Mouse (Mus musculus): ENCODE results near the gene Gm10057. TPM values are rescaled to one million over a fixed set of nuclear protein-coding genes. Genes with fewer than 3 reads are reported as not detected.
"Not testable (repeated sequence)": the region's sequence is repeated elsewhere in the genome, so short reads cannot be mapped to it uniquely, and the experiment has no call there.

Gm10057 gene
- polyA plus RNA-seq (2012; rRNA removed), result not detected in 2 replicates

DNA sequence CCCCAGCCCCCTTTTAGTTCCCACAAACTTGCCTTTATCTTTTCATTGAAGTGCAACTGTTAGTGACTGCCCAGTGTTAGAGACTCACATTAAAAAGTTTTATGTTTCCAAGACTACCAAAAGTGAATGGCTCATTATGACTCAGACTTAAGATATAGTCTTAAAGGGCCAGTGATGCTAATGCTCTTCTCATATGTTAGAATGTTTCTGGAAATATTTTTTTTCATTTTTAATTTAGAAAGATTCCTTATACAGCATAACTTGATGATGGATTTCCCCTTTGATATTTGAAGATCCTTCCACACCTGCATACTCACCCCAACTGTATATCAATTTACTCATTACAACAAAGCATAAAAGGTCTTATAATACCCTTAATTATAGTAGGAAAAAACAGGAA, at the start of gene Gm10057:
Gene Gm10057, minus strand, starts transcription at position 101 of the 400 bp plus-strand sequence.
- not testable (repeated sequence) for DNase-seq (ENCODE audit: extremely low spot score in 1 of 2, low spot score in 1 of 2)

DNA sequence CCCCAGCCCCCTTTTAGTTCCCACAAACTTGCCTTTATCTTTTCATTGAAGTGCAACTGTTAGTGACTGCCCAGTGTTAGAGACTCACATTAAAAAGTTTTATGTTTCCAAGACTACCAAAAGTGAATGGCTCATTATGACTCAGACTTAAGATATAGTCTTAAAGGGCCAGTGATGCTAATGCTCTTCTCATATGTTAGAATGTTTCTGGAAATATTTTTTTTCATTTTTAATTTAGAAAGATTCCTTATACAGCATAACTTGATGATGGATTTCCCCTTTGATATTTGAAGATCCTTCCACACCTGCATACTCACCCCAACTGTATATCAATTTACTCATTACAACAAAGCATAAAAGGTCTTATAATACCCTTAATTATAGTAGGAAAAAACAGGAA, 21.1 kb downstream of the Gm10057 start, which contains the start of gene 4921511M17Rik:
Gene 4921511M17Rik, minus strand, starts transcription at position 101 of the 400 bp plus-strand sequence.
- not testable (repeated sequence) for DNase-seq (ENCODE audit: extremely low spot score in 1 of 2, low spot score in 1 of 2)

DNA sequence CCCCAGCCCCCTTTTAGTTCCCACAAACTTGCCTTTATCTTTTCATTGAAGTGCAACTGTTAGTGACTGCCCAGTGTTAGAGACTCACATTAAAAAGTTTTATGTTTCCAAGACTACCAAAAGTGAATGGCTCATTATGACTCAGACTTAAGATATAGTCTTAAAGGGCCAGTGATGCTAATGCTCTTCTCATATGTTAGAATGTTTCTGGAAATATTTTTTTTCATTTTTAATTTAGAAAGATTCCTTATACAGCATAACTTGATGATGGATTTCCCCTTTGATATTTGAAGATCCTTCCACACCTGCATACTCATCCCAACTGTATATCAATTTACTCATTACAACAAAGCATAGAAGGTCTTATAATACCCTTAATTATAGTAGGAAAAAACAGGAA, 42.3 kb downstream of the Gm10057 start, which contains the start of gene Samt1:
Gene Samt1, minus strand, starts transcription at position 101 of the 400 bp plus-strand sequence.
- not testable (repeated sequence) for DNase-seq (ENCODE audit: extremely low spot score in 1 of 2, low spot score in 1 of 2)

Other genes with a start within 250 kb of the Gm10057 start
- 8.4 and 11.4 TPM in 2 replicates for gene Spin2c, start 222.8 kb downstream of the Gm10057 start, polyA plus RNA-seq (2012; rRNA removed)
- not detected in 2 replicates for gene Samt1, start 42.4 kb downstream of the Gm10057 start, polyA plus RNA-seq (2012; rRNA removed)
- not detected in 2 replicates for gene 4921511M17Rik, start 21.2 kb downstream of the Gm10057 start, polyA plus RNA-seq (2012; rRNA removed)
- not detected in 2 replicates for gene Gm15140, start 65.6 kb upstream of the Gm10057 start, polyA plus RNA-seq (2012; rRNA removed)